Mouse (Mus musculus): ENCODE measurements around the gene Pde10a. TPM values are rescaled to one million over a fixed set of nuclear protein-coding genes. Genes with fewer than 3 reads are reported as not detected.

Gene Pde10a
- total RNA-seq, 2 experiments from 2014 or later, result 59.0 to 83.7 TPM

DNA sequence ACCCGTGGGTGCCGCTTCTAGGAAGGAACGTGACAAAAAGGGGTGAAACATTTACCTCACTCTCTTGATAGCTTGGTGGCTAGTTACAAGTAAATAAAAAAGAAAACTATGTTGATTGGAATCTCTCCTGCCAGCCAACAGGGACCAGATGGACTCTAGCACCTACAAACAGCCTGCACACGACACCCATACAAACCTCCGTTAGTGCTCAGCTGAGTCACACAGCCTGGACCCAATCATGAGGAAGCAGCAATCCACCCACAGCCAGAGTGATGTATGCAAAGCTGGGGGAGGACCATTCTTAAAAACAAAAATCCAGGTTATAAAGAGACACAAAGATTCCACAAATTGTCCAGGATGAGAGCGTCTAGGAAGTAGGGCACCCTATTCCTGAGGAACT, 9.2 kb upstream of the Pde10a start:
- intact Hi-C loops (cut with DNase I), result no loop called here
- DNase-seq (ENCODE audit: extremely low spot score in 1 of 2, low spot score in 2 of 2), result no peak

DNA sequence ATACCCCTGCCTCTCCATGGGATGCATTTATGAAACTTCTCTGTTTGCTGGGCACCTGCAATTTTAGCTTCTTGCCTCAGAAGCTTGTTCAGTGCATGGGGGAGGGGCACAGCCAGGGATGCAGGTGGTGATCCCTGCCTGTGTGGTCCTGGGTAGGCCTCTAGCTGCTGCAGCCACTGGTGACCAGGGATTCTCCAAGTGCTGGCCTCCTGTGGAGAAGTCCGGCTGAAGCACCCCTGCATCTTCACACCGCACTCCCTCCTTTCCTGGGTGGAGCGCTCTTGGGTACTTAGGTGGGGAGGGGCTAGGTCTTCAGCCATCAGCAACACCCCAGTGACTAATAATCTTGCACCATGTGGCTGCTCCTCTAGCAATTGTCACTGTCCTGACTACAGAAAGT, 1.2 kb upstream of the Pde10a start:
- peak in 1 of 2 experiments; percentile 49 for DNase-seq (ENCODE audit: extremely low spot score in 1 of 2, low spot score in 2 of 2)
- intact Hi-C loops (cut with DNase I), result loop anchor here (2.0 kb wide), 1 partner anchor 55 kb away; no protein-coding TSS in a partner anchor

DNA sequence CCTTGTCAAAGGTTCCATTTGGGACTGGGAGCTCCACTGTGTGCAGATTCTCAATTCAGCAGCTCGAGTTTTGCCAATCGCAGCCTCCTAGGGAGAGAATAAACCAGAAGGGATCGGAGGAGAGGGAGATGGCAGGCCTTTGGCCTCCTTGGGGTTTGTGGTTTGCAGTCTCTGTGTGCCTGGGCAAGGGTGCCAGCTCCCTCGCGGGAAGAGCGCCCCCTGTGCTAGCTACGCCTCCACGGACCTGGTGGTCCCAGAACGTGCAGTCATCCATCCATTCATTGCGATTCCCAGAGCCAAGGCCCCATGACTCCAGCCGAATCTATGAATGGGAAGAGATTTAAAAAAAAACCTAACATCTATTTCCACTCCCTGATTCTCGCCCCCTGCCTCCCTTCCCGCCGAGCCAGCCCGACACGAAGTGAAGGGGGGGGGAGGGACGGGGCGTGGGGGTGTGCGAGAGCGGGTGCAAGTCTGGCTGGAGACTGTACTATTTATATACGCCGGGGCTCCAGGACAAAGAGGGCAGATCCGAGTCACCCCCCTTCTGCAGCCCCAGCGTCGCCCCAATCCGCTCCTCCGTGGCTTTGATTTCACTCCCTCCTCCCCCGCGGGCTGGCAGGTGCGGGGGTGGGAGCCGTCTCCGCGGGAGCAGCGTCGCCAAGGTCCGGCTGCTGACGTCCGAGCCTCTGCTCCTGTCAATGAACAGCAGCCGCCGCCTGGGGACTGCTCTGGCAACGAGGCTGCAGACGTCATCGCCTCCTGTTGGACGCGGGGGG, 596 bp upstream of the Pde10a start:
- DNase-seq (ENCODE audit: extremely low spot score in 1 of 2, low spot score in 2 of 2), result peak; percentile 85 to 93
- intact Hi-C loops (cut with DNase I), result loop anchor here (2.0 to 5.0 kb wide), 3 partner anchors 53 to 68 kb away; no protein-coding TSS in a partner anchor

DNA sequence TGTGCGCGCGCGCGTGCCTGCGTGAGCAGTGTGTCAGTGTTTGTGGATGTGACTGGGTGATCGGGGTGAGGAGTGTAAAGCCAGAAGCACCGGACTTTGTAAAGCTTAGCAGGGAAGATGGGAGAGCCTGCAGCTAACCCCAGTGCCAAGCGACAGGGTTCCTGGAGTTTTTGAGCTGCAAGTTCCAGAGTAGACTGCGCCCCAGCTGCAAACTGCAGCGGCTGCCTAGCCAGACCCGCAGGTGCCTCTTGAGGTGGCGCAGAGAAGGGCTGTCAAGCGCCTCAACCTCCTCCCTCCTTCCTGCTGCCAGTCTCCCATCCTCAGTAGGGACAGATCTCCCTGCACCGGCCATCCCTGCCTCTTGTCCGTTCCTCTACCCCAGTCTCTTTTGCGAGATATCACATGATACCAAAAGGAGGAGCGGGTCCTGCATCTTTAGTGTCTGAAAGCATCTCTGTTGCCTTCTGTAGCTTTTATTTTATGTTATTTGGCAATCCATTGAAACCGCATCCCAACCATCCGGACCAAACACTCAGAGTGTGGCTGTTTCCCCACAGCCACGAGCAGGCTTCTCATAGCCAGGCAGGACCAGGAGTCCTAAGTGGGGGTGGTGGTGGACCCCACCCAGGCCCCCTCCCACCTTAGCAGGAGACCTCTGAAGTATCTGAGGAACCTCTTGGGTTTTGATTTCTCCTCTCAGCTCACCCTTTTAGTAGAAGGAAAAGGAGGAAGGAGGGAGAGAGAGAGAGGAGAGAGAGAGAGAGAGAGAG, 984 bp downstream of the Pde10a start:
- DNase-seq (ENCODE audit: extremely low spot score in 1 of 2, low spot score in 2 of 2), result no peak
- intact Hi-C loops (cut with DNase I), result loop anchor here (2.0 to 5.0 kb wide), 3 partner anchors 51 to 66 kb away; no protein-coding TSS in a partner anchor

DNA sequence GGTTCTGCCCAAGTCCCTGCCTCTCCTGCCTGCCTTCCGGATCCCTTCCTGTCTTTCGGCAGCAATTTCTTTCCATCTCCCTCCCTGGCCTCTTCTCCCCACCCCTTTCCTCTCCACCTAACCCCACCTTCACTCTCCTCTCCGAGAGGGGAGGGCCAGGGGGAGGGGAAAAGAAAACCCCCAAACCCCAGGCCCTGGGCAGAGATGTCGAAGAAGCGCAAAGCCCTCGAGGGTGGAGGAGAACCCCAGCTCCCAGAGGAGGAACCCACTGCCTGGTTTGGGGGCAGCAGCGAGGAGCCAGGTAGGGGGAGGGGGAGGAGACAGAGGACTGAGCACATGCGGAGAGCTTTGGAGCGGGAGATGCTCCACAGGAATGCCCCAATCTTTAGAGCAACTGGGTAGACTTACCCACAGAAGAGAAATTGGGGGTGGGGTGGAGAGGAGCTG, 1.7 kb downstream of the Pde10a start:
- intact Hi-C loops (cut with DNase I), result loop anchor here (5.0 kb wide), 2 partner anchors 50 to 65 kb away; no protein-coding TSS in a partner anchor
- peak in 1 of 2 experiments; percentile 50 for DNase-seq (ENCODE audit: extremely low spot score in 1 of 2, low spot score in 2 of 2)

DNA sequence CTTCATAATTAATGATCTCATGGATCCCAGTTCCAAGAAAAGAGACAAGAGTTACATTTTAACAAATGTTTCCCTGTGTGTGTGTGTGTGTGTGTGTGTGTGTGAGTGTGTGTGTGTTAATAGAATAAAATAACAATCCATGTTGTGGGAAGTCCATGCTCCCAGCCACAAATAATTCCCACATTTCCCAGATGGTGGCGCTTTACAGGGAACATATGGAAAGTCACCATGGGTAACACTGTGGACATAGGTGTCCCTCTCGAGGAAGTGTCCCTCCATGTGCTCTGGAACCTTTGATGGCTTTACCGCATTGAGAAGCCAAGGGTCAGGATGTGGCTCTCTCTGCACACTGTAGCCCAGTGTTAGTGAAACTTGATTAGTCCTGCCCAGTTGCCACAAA, 3.5 kb downstream of the Pde10a start:
- intact Hi-C loops (cut with DNase I), result loop anchor here (5.0 kb wide), 2 partner anchors 49 to 64 kb away; no protein-coding TSS in a partner anchor
- DNase-seq (ENCODE audit: extremely low spot score in 1 of 2, low spot score in 2 of 2), result no peak

DNA sequence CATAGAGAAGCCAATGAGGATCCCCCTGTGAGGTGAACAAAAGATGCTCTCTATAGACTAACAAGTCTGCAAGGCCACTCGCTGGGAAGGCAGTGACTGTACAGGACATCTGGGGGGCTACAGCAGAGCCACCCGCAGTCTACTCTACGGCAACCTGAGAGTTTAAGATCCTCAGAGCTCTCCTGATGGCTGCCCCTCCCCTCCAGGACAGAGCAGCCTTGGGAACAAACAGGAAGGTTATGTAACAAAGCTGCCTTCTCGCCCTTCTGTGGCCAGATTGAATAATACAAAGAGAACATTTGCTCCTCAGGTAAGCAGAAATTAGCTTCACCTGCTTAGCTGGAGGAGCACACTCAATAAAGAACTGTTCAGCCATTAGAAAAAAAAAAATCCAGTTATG, 7.4 kb downstream of the Pde10a start:
- intact Hi-C loops (cut with DNase I), result no loop called here
- no peak for DNase-seq (ENCODE audit: extremely low spot score in 1 of 2, low spot score in 2 of 2)

DNA sequence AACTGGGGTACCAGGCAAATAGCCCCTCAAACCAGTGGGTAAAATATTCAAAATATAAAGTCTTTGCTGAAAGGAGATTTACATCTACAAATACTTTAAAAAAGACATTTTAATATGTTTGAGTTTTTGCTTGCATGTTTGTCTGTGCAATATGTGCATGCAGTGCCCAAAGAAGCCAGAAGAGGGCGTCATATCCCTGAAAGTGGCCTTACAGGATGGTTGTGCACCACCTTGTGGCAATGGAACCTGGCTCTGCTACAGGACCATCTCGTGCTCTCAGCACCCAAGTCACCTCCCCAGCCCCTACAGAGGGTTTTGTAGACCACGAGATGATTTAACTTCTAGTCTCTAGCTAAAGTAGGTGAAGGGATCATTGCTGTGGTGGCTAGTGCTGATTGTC, 8.7 kb downstream of the Pde10a start:
- DNase-seq (ENCODE audit: extremely low spot score in 1 of 2, low spot score in 2 of 2), result no peak
- intact Hi-C loops (cut with DNase I), result no loop called here

DNA sequence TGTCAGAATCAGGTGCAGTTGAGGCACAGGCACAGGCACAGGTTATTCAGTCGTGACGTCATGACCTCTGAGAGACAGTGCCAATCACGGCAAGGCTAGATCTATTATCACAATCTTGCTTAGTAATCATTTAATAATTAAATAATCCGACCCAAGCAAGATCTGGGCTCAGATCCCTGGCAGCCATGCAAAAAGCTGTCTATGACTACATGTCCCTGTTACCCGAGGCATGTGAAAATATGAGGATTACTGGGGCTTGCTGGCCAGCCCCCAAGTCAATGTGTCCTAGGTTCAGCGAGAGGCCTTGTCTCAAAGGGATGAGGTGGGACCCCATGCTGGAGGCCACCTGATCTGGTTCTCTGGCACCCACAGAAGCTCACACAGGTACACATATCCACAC, 11.3 kb downstream of the Pde10a start:
- intact Hi-C loops (cut with DNase I), result no loop called here
- peak in 1 of 2 experiments; percentile 15 for DNase-seq (ENCODE audit: extremely low spot score in 1 of 2, low spot score in 2 of 2)

DNA sequence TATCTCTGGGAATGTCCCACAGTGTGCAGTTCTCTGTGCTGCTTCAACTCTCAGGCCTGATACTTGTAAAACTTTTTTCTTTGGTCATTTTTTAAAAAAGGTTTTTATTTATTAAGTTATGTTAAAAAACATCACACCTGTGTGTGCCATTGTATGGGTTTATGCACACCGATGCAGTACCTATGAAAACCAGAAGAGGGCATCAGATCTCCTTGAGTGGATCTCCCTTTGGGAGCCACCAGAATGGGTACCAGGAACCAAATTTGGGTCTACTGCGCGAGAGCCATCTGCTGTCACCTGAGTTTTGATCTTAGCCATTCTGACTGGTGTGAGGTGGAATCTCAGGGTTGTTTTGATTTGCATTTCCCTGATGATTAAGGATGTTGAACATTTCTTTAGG, 12.9 kb downstream of the Pde10a start:
- intact Hi-C loops (cut with DNase I), result no loop called here
- no peak for DNase-seq (ENCODE audit: extremely low spot score in 1 of 2, low spot score in 2 of 2)

DNA sequence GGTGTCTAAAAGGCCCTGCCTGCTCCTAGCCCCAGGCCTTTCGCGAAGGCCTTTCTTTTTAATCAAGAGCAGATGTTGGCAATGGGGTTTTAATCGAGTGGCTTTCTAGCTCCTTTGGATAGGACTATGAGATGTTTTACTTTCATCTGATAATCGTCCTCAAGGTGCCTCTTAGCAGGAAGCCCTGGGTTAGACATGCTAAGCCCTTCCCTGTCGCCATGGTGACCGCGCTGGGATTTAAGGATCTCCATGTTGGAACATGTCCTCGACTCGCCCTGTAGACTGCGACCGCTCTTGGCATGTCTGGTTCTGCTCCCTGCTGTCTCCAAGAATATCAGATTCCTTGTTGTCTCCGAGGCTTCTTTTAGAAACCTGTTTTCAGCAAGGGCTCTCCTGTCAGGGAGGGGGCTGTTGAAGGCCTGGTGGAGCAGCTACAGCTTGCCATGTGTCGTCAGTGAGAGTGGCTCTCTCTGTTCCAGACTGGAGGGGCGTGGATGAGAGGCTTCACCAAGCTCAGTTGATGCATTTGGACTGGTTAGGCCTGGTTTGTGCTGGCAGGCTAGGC, 16.9 kb downstream of the Pde10a start:
- peak in 1 of 2 experiments; percentile 58 for DNase-seq (ENCODE audit: extremely low spot score in 1 of 2, low spot score in 2 of 2)
- intact Hi-C loops (cut with DNase I), result no loop called here

DNA sequence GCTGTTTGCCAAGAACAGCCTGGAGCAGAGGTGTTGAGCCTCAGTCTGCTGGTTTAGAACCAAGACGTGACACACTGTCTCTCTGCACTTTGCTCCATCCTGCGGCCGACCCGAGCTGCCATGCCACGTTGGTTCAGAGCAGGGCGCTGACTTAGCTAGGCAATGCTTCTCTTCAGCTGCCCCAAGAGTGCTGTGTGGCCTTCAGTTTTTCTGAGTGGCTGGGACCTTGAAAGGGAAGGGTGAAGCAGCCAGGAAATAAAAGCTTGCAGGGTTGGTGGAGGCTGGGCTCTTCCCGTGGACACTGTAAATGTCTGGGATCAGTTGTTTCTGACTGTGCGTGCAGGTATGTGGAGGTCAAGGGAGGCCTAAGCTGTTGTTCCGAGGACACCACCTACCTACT, 21.2 kb downstream of the Pde10a start:
- intact Hi-C loops (cut with DNase I), result no loop called here
- no peak for DNase-seq (ENCODE audit: extremely low spot score in 1 of 2, low spot score in 2 of 2)

DNA sequence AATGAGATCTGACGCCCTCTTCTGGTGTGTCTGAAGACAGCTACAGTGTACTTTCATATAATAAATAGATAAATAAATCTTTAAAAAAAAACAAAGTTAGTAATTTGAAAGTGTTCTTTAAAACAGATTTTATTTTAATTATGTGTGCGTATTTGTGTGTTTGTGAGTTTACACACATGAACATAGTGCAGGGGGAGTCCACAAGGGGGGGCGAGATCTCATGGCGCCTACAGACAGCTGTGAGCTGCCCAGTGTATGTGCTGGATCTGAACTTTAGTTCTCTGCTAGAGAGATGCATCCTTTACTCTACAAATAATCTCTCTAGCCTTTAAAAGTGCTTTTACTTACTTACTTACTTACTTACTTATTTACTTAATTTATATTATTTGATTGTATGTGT, 23.6 kb downstream of the Pde10a start:
- DNase-seq (ENCODE audit: extremely low spot score in 1 of 2, low spot score in 2 of 2), result no peak
- intact Hi-C loops (cut with DNase I), result no loop called here

DNA sequence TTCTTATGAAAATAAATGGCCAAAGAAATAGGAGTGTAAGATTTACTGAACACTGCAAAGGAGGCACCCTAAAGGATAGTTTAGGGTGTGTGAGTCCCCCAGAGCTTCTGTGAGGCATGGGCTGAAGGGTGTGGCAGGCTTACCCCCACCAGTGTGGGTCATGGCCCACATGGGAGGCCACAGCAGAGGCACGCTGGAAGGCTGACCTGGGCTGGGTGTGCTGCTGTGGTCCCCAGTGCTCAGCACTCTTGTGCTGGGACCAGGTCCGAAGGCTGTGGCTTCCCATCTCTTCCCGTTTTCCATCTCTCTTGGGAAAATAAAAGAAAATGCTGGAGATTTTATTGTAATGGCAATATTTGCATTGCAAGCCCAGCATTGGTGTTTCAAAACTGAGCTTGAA, 26.5 kb downstream of the Pde10a start:
- DNase-seq (ENCODE audit: extremely low spot score in 1 of 2, low spot score in 2 of 2), result no peak
- intact Hi-C loops (cut with DNase I), result no loop called here

DNA sequence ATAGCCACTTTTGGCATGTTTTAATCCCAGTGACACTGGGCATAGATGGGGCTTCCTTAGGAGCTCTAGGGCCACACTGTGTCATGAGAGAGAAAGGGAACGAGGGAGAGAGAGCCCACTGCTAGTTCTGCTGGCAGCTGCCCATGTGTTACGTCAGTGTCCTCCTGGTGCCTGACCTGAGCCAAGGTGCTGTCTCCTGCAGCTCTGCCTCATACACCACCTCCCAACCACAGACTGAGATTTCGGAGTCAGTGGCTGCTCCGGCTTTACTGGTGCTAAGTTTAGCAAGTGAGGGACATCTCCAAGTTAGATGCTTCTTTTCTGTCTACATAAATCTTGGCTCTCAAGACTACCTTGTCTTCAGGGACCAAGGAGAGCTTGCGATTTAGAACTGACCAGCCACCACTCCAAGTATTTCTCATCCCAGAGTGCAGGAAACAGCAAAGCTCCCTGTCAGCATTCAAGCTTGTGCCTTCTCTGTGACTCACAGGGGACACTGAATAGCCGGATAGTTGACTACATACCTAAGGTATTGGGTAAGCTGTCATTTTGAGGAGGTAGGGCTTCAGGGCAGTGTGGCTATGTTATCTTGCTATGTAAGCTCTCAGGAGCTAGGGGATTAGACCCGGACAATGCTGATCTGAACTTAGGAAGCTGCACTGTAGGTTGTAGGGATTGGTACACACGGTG, 27.3 kb downstream of the Pde10a start:
- no peak for DNase-seq (ENCODE audit: extremely low spot score in 1 of 2, low spot score in 2 of 2)
- intact Hi-C loops (cut with DNase I), result no loop called here

DNA sequence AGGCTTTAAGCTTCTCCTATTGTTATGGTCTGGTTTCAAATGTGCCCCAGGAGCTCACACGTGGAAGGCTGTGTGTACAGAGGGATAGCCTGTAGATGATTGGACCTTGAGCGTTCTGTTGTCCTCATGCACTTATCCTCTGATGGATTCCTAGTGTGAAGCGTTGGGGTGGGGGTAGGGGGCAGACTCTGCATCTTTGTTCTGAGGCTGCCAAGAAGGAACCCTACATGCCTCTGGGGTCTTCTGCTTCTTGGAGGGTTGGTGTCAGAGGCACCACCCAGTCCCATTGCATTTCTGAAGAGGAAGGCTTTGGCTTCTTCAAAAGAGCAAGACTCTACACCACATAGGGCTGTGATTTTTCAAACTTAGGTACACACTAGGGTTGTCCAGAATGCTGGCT, 28.4 kb downstream of the Pde10a start:
- intact Hi-C loops (cut with DNase I), result no loop called here

DNA sequence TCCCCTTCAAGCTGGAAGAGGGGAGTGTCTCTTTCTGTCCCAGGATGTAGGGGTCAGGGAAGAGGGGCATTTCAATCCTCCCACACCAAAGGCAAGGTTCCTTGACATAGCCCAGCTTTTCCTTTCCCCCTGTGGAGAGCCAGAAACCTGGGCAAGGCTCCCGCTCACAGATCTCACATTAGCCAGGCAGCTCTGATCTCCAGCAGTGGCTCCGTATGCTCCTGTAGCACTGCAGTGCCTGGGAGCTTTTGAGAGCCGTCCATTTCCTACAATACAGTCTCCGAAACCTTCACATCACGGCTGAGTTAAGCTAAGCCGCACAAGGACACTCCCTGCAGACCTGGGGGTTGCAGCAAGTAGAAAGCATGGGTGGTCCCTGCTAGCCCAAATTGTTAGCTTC, 29.0 kb downstream of the Pde10a start:
- intact Hi-C loops (cut with DNase I), result no loop called here
- DNase-seq (ENCODE audit: extremely low spot score in 1 of 2, low spot score in 2 of 2), result no peak

More for the DNA sequence above, 28.4 kb downstream of the Pde10a start:
- no peak for DNase-seq (ENCODE audit: extremely low spot score in 1 of 2, low spot score in 2 of 2)

DNA sequence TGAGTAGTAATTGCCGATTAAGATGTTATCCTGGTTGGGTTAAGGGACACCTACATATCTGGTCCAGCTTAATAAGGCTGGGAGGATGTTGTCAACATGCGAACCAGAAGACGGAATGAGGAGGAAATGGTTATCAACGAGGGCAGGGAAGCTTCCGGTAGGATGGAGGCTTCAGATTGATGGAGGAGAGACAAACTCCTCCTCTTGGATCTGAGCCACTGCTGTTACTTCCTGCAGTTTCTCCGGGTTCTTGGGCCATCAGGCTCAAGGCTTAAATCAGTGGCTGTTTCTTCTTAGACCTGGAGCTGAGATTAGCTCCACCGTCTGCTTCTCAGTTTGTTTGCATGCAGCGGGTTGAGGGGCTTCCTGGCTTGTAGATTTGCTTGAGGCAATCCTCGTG, 30.6 kb downstream of the Pde10a start:
- no peak for DNase-seq (ENCODE audit: extremely low spot score in 1 of 2, low spot score in 2 of 2)

DNA sequence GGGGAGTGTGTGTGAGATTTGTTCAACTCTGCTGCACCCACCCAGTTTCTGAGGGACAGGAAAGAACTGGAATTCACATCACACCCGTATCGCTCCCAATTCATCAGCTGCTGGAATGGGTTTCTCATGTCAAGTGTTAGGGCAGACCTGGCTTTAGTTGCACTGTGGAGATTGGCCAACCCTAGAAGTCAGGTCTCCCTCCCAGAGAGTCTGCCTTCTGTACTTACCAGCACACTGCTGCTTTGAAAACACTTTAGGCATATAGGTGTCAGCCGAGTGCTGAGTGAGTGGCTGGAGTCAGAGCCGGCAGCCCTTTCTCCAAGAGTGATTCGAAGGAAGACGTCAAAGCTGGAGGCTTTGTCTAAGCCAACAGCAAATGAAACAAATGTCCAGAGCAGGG, 31.1 kb downstream of the Pde10a start:
- intact Hi-C loops (cut with DNase I), result no loop called here
- no peak for DNase-seq (ENCODE audit: extremely low spot score in 1 of 2, low spot score in 2 of 2)

More for the DNA sequence above, 30.6 kb downstream of the Pde10a start:
- intact Hi-C loops (cut with DNase I), result no loop called here

Data from left cerebral cortex, postnatal 10 days (tissue).